Mouse (Mus musculus) spleen, postnatal 4 days (tissue): ENCODE data around the gene Slc28a1.
"Not testable (repeated sequence)": the region's sequence is repeated elsewhere in the genome, so short reads cannot be mapped to it uniquely, and the experiment has no call there.

ENCODE experiments used
- DNase-seq, 2 experiments: peaks; one replicate each; pipeline ENCODE4 v3.0.0; 2022; ENCODE audit warnings: low spot score in 2 of 2

The Slc28a1 gene

DNA sequence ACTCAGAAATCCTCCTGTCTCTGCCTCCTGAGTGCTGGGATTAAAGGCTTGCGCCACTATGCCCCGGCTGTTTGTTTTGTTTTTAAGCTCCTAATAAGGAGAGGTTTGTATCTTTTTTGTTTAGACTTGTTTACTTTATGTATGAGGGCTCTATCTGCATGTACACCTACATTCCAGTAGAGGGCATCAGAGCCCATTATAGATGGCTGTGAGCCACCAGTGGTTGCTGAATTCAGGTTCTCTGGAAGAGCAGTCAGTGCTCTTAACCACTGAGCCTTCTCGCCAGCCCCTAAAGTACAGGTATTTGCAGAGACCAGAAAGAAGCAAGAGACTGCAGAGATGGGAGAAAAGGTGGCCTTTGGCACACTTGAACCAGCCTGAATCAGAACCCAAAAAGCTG lies 52.5 kb downstream of the Slc28a1 start:
- DNase-seq, result no peak

DNA sequence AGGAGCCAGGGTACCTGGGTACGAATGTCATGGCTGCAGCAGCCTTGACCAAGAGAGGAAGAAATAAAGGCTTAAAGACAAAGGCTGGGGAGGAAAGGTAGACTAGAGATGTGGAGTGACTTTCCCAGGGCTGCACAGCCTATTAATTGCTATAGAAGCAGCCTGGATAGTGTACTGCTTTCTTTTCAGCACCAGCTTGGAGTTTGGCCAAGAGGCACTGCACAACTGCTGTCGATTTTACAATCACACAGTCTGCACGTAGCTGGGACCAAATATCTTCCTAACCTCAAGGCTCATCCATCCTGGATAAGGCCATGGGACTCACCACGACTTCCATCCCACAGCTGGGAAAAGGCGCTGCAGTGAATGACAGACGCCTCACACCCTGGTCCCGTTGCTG lies 54.8 kb downstream of the Slc28a1 start:
- no peak for DNase-seq

DNA sequence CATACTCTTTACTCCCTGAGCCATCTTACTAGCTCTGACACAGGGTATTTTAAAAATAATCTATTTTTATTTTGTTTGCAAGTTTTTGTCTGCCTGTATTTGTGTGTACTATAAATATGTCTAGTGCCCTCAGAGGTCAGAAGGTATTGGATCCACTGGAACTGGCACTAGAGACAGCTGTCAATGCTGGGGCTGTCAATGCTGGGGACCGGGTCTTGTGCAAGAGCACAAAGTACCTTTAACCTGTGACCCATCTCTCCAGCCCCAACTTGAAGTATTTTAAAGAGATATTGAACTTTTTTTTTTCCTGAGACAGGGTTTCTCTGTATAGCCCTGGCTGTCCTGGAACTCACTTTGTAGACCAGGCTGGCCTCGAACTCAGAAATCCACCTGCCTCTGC lies 59.3 kb downstream of the Slc28a1 start:
- no peak for DNase-seq

DNA sequence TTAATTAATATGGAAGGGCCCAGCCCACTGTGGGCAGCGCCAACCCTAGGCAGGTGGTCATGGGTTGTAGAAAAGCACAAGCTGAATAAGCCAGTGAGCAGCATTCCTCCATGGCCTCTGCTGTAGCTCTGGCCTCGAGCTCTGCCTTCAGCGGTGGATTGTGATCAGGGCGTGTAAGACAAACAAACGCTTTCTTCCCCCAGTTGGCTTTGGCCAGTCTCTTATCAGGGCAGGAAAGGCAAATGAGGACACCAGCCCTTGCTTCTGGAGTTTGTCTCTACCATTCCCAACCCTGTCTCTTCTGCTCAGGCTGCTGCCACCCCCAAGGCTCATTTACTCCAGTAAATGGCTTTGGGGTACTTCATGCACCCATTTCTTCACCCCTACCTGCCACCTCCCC lies 60.1 kb downstream of the Slc28a1 start:
- DNase-seq, result no peak

DNA sequence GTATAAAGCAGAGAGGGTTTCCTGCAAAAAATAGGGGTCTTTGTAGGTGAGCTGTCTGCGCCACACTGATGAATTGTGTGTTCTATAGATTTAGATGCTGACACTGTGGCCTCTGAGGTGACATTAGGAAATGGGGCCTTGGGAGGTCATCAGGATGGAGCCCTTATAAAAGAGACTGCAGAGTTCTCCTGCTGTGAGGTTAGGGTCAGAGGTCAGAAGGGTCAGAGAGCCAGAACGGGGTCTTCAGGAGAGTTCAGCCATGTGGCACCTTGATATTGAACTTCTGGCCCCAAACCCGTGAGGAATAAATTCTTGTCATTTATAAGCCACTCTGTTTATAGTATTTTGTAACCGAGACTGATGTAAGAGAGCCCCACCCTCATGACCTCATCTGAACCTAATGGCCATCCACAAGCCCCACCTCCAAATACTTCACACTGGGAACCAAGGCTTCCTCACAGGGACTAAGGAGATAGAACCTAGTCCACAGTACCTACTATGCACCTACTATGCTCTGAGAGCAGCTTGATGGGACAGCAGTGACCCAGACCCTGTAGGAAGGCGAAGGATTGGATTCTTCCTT lies 61.7 kb downstream of the Slc28a1 start:
- DNase-seq, result no peak

DNA sequence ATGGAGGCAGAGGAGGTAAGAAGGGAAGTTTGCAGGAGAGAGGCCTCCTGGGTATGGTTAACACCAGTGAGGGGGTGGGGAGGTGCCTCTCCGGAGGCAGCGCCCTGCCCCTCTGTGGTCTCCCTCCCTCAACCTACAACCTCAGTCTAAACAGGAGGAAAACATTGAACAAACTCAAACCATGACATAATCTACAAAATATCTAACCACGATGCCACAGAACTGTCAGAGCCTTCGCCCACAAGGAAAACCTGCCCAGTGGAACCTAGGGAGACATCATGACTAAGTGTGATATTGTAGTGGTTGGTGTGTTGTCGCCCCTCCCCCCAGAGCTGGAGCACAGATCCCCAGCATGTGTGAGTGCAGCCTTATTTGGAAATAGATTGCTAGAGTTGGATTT lies 64.9 kb downstream of the Slc28a1 start:
- no peak for DNase-seq

DNA sequence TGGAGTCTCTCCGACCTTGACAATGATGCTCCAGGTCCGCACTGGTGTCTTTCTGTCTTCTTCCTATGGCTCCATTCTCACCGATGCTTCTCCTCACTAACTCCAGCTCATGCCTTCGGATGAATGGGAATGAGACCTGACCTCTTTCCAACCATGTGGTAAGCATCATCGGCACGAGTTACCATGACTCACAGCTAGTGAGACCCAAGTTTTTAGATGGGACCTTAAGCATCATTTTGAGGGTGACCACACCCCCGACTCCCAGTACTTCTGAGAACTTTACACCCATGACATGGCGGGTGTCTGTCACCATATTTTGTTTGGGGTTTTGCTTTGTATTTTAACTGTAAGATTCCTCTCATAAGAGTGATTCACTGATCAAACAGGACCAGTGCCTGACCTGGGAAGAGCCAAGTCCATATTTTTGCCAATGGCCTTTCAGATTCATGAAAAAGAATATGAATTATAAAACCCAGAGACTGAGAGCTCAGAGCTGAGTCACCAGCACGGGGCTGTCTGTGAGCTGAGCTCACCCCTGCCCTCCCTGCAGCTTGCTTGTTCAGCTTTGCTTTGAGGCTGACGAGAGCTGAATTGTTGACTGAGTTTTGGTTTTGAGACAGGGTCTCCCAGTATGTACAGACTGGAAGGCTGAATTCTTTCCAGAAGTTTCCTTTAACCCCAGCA lies 68.0 kb downstream of the Slc28a1 start:
- no peak for DNase-seq

DNA sequence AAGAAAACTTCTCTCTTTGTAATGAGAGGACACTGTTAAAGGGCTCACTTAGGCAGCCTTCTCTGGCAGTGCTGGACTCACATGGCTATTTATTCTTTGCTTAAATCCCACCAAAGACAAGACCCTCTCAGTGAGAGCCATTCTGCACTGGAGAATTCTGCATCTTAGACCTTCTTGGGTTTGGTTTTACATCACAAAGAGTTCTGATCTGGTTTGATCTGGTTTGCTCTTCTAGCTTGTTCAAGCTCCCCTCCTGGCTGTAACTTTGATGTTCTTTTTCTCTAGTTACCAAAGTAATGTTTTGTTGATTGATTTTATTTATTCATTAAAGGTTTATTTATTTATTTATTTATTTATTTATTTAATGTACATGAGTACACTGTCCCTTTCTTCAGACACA lies 68.6 kb downstream of the Slc28a1 start:
- no peak for DNase-seq

DNA sequence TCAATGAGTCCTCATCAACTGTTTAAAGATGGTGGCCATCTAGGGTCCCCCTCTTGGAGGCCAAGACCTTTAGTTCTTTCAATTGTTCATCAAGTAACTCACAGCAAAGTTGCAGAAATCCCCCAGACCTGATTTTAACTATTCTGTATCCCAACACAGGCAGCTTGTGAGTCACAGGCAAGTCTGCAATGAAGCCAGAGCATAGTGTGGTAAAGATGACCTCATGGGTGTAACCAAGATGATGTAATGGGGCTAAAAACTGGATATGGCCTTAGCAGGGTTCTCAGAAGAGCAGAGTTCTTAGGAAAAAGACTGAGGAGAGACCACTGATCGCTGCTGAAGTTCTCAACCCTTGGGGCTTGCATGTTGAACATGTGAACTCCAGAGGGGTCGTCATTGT lies 69.5 kb downstream of the Slc28a1 start:
- DNase-seq, result no peak

DNA sequence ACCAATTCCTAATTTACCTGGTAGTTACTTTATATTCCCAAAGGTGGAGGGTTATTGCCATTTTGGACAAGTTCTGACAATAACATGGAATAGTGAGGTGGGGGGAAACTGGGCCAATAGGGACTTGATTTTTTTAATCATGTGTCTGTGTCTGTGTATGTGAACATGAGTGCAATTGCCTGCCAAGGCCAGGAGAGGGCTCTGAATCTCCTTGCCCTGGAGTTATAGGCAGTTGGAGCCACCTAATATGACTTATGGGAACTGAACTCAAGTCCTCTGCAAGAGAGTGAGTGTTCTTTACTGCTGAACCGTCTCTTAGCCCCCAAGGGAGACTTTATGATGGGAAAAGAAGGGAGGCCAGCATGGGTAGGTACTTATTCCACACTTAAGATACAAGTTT lies 70.1 kb downstream of the Slc28a1 start:
- no peak for DNase-seq

DNA sequence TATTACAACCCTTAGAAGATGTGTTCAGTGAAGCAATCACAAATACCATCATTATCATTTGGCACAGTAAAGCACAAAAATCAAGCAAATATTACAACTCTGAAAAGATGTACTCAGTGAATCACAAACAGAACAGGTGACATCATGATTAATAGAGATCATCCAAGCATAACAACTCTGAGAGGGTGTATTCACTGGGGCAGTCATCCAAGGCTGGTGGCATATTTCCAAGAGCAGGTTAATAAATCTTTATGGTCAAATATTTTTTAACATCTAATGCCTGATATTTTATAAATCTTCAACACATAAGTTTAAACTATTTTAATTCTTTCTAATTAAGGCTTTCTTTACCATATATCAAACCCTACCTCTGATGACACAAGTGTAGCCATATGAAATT lies 71.4 kb downstream of the Slc28a1 start:
- DNase-seq, result not testable (repeated sequence)

DNA sequence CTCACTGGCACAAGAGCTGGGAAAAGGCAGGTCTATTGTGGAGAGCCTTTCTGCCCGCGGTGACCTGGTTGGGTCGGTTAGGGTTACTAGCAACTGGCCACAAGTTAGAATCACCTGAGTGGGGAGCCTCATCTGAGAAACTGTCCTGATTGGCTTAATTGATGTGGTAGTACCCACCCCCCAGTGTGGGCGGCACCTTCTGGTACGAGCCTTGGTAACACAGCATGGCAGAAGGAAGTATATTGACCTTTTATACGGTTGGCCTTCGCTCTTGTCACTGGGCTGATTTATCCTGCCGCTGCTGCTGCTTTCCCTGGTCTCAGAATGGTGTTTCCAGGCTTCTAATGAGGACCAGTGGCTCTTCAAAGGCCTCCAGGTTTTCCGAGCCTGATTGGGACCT lies 74.6 kb downstream of the Slc28a1 start:
- DNase-seq, result no peak

DNA sequence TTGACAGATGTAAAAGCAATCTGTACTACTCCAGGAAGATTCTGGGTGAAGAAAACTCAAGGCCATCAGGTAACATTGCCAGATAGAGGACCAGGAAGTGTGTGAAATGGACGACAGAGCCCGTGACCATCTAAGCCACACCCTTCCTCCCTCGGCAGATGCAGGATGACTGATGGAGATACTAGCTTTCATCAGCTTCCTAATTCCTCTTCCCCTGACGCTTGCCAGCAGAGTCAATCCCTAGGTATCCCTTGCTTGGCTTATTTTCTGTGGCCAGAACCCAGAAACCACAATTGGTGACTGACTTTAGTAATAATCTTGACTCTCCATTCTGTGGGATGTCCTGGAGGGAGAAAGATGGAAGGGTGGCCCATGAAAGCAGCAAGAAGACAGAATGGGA lies 80.9 kb downstream of the Slc28a1 start:
- no peak for DNase-seq

DNA sequence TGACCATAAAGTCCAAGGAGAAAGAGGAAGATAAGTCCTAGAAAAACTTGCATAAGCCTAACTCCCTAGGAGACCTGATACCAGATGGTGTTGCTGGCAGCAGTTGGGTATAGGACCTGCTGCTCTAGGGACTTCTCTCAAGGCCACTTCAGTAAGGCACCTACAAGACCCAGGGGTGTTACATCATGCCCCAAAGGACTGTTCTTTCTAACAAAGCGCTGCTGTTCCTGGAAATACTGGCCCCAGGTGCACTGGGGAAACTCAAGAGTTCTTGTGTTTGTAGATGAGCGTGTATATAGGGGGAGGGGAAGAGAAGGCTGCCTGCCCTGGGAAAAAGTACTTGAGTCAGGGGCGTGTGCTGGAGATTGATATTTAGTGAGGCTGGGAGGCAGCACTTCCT lies 82.2 kb downstream of the Slc28a1 start:
- DNase-seq, result no peak

DNA sequence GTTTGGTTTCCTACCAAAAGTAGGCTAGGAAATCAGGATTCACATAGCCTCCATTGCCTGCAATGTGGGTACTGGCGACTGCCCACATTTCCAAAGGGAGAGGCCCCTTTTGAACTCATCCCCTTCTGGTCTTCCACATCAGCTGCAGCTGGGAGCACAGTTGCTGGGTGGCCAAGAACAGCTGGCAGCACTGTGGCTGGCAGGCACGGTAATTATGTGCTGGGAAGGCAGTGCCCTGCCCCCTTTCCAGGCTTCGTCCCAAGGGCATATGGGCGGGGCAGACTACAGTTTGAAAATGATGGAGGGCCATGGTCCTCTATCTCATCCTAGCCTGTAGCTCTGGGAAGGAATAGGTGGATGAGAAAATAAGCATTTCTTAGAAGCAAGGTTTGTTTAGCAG lies 83.9 kb downstream of the Slc28a1 start:
- DNase-seq, result no peak

DNA sequence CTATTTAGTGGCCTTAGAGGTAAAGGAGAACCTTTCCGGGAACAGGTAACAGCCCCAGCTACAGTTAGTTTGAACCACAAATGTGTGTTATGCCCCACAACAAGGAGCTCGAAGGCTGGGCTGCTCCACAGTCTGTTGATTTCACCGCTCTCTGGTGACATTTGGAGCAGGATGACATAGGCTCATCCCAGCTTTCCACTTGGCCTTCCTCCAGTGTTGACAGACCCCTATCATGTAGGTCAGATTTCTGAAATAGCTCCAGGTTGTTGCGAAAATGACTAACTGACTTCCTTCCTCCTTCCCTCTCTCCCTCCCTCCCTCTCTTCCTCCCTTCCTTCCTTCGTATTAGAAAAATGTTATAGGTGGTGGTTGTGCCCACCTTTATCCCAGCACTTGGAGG lies 84.5 kb downstream of the Slc28a1 start:
- no peak for DNase-seq

DNA sequence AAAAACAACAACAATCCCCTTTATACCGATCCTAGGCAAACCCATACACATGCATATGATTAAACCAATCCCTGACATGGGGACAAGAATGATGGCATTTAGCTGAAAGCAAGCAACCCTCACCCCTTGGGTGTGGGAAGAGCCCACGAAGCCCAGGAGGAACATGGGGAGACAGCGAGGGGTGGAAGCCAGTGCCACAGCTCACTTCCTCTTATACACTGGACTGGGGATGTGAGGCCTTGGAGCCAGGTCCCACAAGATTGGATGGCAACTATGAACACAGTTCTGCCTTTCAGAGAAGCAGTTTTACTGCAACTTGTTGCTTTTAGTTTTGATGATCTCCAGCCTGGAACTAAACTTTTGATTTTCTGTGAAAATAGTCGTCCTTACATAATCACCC lies 85.2 kb downstream of the Slc28a1 start:
- DNase-seq, result no peak

DNA sequence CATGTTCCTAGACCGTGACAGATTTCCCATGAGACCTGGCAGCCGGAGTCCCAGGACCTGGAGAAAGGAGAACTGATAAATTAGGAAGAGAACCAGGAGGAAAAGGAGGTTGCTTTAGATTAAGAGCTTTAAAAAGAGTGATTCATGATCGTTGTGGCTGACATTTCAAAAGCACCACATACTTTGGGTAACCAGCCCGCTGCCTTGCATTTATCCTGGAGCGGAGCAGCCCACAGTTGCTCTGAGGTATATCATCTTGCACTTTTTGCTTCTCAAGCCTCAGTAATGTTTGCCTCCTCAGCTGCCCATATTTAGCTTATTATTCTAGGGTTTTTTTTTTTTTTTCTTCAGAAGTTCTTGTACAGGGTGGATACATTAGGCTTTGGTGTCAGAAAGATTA lies 87.8 kb downstream of the Slc28a1 start:
- DNase-seq, result no peak

DNA sequence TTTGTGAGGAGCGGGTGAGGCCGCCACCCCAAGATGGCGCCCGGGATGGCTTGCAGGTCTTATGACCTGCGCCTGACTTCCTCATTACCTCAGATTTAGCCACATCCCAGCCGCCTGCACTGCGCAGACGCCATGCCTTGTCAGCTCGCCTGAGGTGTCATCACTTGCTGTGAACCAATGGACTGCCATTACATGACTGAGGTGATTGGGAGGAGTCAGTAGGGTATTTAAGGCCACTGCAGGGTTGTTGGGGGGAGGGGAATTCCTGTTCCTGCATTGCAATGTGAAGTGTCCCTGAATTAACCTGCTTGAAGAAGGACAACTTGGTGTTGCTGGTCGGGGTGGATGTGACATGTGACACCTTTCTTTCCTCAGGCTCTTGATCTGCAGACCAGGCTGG lies 89.0 kb downstream of the Slc28a1 start:
- DNase-seq, result not testable (repeated sequence)

DNA sequence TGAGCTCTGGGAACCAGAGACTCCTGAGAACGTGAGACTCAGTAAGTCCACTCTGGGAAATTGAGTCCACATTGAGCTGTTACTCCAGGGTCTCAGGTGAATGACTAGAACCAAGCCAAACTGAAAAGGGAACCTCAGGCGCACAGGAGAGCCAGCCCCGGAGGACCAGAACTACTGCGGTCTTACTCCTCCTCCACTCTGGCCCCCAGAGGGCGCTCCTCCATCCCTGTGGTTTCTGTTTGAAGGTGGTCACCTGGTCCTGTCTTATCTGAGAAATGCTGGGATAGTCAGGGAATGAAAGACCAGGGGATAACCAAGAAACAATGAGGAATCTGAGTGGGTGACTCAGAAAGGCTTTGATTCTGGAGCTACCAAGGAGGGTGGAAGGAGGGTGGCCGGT lies 94.3 kb downstream of the Slc28a1 start:
- DNase-seq, result peak; percentile 56 to 80

DNA sequence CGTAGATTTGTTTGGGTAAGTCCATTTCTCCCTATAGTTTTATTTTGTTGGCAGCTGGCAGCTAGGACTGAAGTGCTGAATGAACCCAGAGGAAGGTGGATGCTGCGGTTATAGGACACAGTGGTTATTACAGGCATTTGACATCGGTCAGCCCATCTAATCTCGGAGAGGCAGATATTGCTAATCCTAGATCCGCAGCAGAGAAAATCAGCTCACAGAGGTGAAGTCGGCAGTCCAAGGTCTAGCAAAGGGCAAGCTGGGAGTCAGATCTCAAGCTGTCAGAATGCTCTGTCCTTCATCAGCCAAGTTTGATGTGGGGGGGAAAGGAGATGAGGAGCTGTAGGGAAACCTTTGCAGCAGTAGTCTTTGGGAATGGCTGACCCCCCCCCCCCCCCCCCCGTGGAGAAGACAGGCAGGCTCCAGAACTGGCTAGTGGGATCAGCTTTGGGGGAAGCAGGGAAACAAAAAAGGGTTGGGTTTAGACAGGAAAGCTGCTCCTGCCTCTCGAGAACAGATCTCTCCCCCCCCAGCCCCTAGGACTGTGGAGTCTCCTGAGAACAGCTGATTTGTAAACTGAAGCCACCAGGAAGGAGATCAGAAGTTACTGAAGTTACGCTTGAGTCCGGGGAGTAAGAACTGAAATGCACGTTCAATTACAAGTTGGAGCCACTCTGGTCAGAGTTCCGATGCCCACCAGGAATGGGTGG lies 95.5 kb downstream of the Slc28a1 start:
- no peak for DNase-seq

DNA sequence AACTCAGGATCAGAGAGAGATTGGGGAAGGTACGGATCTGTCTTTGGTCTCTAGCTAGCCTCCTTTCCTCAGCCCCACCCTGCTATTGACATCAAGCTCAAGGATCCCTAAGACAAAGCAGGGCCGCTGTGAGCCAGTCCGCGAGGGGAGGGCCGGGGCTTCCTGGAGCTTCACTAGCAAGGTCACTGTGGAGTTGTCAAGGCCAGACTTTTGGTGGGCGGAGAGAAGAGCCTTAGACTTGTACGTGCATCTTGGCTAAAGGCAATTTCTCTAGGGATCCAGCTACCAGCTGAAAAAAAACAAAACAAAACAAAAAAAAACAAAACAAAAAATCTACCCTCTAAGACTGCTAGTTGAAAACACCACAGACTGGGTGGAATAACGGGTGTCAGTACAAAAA lies 97.2 kb downstream of the Slc28a1 start:
- no peak for DNase-seq

DNA sequence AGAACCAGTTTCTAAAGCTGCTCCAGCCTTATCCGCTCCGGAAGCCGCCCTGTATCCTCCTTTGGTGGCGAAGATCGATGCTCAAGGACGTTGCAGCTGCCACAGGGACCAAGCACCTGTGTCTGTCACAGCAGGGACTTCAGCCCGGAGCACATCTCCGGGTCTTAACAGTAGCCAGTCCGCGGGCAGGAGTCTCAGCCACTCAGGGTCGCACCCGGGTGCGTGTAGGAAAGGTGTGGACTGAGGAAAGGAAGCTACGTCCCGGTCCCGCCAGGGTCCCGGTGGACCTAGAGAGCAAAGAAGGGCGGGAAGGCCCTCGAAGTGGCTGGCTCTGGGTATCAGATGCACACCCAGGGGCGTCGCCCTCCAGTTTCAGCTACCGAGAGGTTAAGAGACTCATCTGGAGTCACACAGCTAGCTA lies 97.7 kb downstream of the Slc28a1 start:
- DNase-seq, result peak; percentile 58 to 77
